Mouse (Mus musculus) hindbrain, embryonic 16.5 days (tissue): ENCODE data around the gene Exosc2. TPM values are rescaled to one million over a fixed set of nuclear protein-coding genes. Genes with fewer than 3 reads are reported as not detected.

Experiments used
- polyA plus RNA-seq: library from polyadenylated mRNA; unstranded; fragments of >200 nt; fragmentation: Nextera tagmentation; extraction: Ambion mirVana; gene quantifications from 2 replicates; pipeline ENCODE4 v1.2.1, GENCODE M21; 2015

Exosc2 gene
- polyA plus RNA-seq, 1 experiment from 2014 or later: 38.9 TPM

Other genes with a start within 250 kb of the Exosc2 start
- 13.0 and 16.1 TPM in 2 replicates for gene Ass1, start 200.5 kb upstream of the Exosc2 start, polyA plus RNA-seq
- gene Fubp3, start 98.1 kb upstream of the Exosc2 start, polyA plus RNA-seq: 42.8 and 44.2 TPM in 2 replicates
- 0.20 and 0.34 TPM in 2 replicates for gene Prdm12, start 30.7 kb upstream of the Exosc2 start, polyA plus RNA-seq
- 13.2 and 18.2 TPM in 2 replicates for gene Abl1, start 17.7 kb downstream of the Exosc2 start, polyA plus RNA-seq
- 0.09 TPM in 1 of 2 replicates, not detected in the other for gene Qrfp, start 139.9 kb downstream of the Exosc2 start, polyA plus RNA-seq
- gene Fibcd1, start 175.3 kb downstream of the Exosc2 start, polyA plus RNA-seq: 7.1 and 8.6 TPM in 2 replicates
- gene Lamc3, start 216.6 kb downstream of the Exosc2 start, polyA plus RNA-seq: 3.2 and 5.8 TPM in 2 replicates